Mouse (Mus musculus): Measurements from ENCODE around the gene B3gat3. TPM values are rescaled to one million over a fixed set of nuclear protein-coding genes. Genes with fewer than 3 reads are reported as not detected.

B3gat3 gene
- polyA plus RNA-seq, 1 experiment from 2014 or later, result 39.5 TPM

GRCm38 (mm10) chr19:8897865-8898495, 22.2 kb upstream of the B3gat3 start, which contains the start of gene Ganab:
TSS of gene Ganab (plus strand) at chr19:8898071.
- H3K4me3 ChIP-seq (ENCODE audit: low read depth, low read length), result peak within 1 kb of the TSS; percentile 95
- no peaks in the 10 kb centered on the region for H3K36me3 ChIP-seq (ENCODE audit: insufficient read depth, low read length)
- TF ChIP-seq EP300 (IDR thresholded peaks at IDR 0.05) (no peak), CTCF (IDR thresholded peaks at IDR 0.05) (peak; percentile 40)
- peak; percentile 99 for DNase-seq (ENCODE audit: low spot score)
- H3K9ac ChIP-seq (replicated peaks; ENCODE audit: low read depth), result peak within 1 kb of the TSS; percentile 91
- peak within 1 kb of the TSS; percentile 88 for H3K27ac ChIP-seq (ENCODE audit: low read length)
- H3K9me3 ChIP-seq (ENCODE audit: low read length), result no peaks in the 10 kb centered on the region
- H3K4me1 ChIP-seq (ENCODE audit: insufficient read depth, low read depth, low read length), result peaks cover 6% of the 10 kb centered on the region; the same call in 1 of the 2 replicates
- peak within 1 kb of the TSS; percentile 92 for H3K4me2 ChIP-seq (replicated peaks; ENCODE audit: low read depth, low read length)
- no peaks in the 10 kb centered on the region for H3K27me3 ChIP-seq (replicated peaks; ENCODE audit: insufficient read depth, low read length)
- peak; percentile 100 for ATAC-seq
- WGBS, result 2% methylated on average over 53 of the region's 53 CpGs

GRCm38 (mm10) chr19:8898576-8898975, 21.6 kb upstream of the B3gat3 start:
- Histone ChIP-seq H3K4me3 (ENCODE audit: low read depth, low read length) (peak overlapping the region; percentile 95), H3K27ac (ENCODE audit: low read length) (peak overlapping the region; percentile 88), H3K4me2 (replicated peaks; ENCODE audit: low read depth, low read length) (peak overlapping the region; percentile 92), H3K9me3 (ENCODE audit: low read length) (no peaks in the 10 kb centered on the region), H3K9ac (replicated peaks; ENCODE audit: low read depth) (peak overlapping the region; percentile 91), H3K36me3 (ENCODE audit: insufficient read depth, low read length) (no peaks in the 10 kb centered on the region), H3K4me1 (ENCODE audit: insufficient read depth, low read depth, low read length) (peaks cover 6% of the 10 kb centered on the region; the same call in 1 of the 2 replicates), H3K27me3 (replicated peaks; ENCODE audit: insufficient read depth, low read length) (no peaks in the 10 kb centered on the region)
- WGBS, result 3% methylated on average over 13 of the region's 13 CpGs
- ATAC-seq (no peak), DNase-seq (ENCODE audit: low spot score) (peak; percentile 57)
- no peak for TF ChIP-seq CTCF (IDR thresholded peaks at IDR 0.05)
- TF ChIP-seq EP300 (IDR thresholded peaks at IDR 0.05), result no peak

- Histone ChIP-seq H3K4me1 (ENCODE audit: insufficient read depth, low read depth, low read length) (peaks cover 3% of the 10 kb centered on the region; the same call in 1 of the 2 replicates), H3K9me3 (ENCODE audit: low read length) (no peaks in the 10 kb centered on the region), H3K4me2 (replicated peaks; ENCODE audit: low read depth, low read length) (peak overlapping the region; percentile 92; the same call in 1 of the 2 replicates), H3K9ac (replicated peaks; ENCODE audit: low read depth) (peak overlapping the region; percentile 91; the same call in 1 of the 2 replicates), H3K27ac (ENCODE audit: low read length) (no peak overlapping the region), H3K4me3 (ENCODE audit: low read depth, low read length) (no peak overlapping the region), H3K27me3 (replicated peaks; ENCODE audit: insufficient read depth, low read length) (no peaks in the 10 kb centered on the region), H3K36me3 (ENCODE audit: insufficient read depth, low read length) (no peaks in the 10 kb centered on the region)
- WGBS, result 33% methylated on average over 3 of the region's 3 CpGs
- DNase-seq (ENCODE audit: low spot score) (no peak), ATAC-seq (no peak)
- TF ChIP-seq EP300 (IDR thresholded peaks at IDR 0.05) (no peak), CTCF (IDR thresholded peaks at IDR 0.05) (no peak)
These were observed 21.1 kb upstream of the B3gat3 start for GRCm38 (mm10) chr19:8899079-8899478.

- H3K9me3 ChIP-seq (ENCODE audit: low read length), result no peaks in the 10 kb centered on the region
- no peak overlapping the region for H3K4me3 ChIP-seq (ENCODE audit: low read depth, low read length)
- no peak for ATAC-seq
- no peak for TF ChIP-seq EP300 (IDR thresholded peaks at IDR 0.05)
- TF ChIP-seq CTCF (IDR thresholded peaks at IDR 0.05), result no peak
- H3K4me1 ChIP-seq (ENCODE audit: insufficient read depth, low read depth, low read length), result peaks cover 3% of the 10 kb centered on the region; the same call in 1 of the 2 replicates
- H3K4me2 ChIP-seq (replicated peaks; ENCODE audit: low read depth, low read length), result no peak overlapping the region
- no peak overlapping the region for H3K27ac ChIP-seq (ENCODE audit: low read length)
- 90% methylated on average over 5 of the region's 5 CpGs for WGBS
- H3K9ac ChIP-seq (replicated peaks; ENCODE audit: low read depth), result no peak overlapping the region
- DNase-seq (ENCODE audit: low spot score), result no peak
- peaks cover 29% of the 10 kb centered on the region; the same call in 1 of the 2 replicates for H3K36me3 ChIP-seq (ENCODE audit: insufficient read depth, low read length)
- H3K27me3 ChIP-seq (replicated peaks; ENCODE audit: insufficient read depth, low read length), result no peaks in the 10 kb centered on the region
These were observed 16.8 kb upstream of the B3gat3 start for GRCm38 (mm10) chr19:8903412-8903811.

- no peak overlapping the region for H3K4me3 ChIP-seq (ENCODE audit: low read depth, low read length)
- ATAC-seq, result no peak
- peaks cover 66% of the 10 kb centered on the region for H3K36me3 ChIP-seq (ENCODE audit: insufficient read depth, low read length)
- TF ChIP-seq CTCF (IDR thresholded peaks at IDR 0.05), result no peak
- TF ChIP-seq EP300 (IDR thresholded peaks at IDR 0.05), result no peak
- DNase-seq (ENCODE audit: low spot score), result no peak
- WGBS, result 86% methylated on average over 6 of the region's 6 CpGs
- H3K27me3 ChIP-seq (replicated peaks; ENCODE audit: insufficient read depth, low read length), result no peaks in the 10 kb centered on the region
- no peaks in the 10 kb centered on the region for H3K9me3 ChIP-seq (ENCODE audit: low read length)
- H3K4me2 ChIP-seq (replicated peaks; ENCODE audit: low read depth, low read length), result no peak overlapping the region
- H3K27ac ChIP-seq (ENCODE audit: low read length), result no peak overlapping the region
- no peak overlapping the region for H3K9ac ChIP-seq (replicated peaks; ENCODE audit: low read depth)
- H3K4me1 ChIP-seq (ENCODE audit: insufficient read depth, low read depth, low read length), result no peaks in the 10 kb centered on the region
These were observed 11.6 kb upstream of the B3gat3 start for GRCm38 (mm10) chr19:8908531-8908930.

- Histone ChIP-seq H3K4me3 (ENCODE audit: low read depth, low read length) (no peak overlapping the region), H3K4me1 (ENCODE audit: insufficient read depth, low read depth, low read length) (no peaks in the 10 kb centered on the region), H3K27me3 (replicated peaks; ENCODE audit: insufficient read depth, low read length) (no peaks in the 10 kb centered on the region), H3K36me3 (ENCODE audit: insufficient read depth, low read length) (peaks cover 81% of the 10 kb centered on the region), H3K4me2 (replicated peaks; ENCODE audit: low read depth, low read length) (no peak overlapping the region), H3K9me3 (ENCODE audit: low read length) (no peaks in the 10 kb centered on the region), H3K27ac (ENCODE audit: low read length) (no peak overlapping the region), H3K9ac (replicated peaks; ENCODE audit: low read depth) (no peak overlapping the region)
- DNase-seq (ENCODE audit: low spot score) (no peak), ATAC-seq (no peak)
- WGBS, result 91% methylated on average over 5 of the region's 5 CpGs
- TF ChIP-seq EP300 (IDR thresholded peaks at IDR 0.05) (no peak), CTCF (IDR thresholded peaks at IDR 0.05) (no peak)
These were observed 8.4 kb upstream of the B3gat3 start for GRCm38 (mm10) chr19:8911810-8912209.

All from lung, postnatal 0 days (tissue).